Mouse (Mus musculus): ENCODE results near the gene Fam83f.

DNA sequence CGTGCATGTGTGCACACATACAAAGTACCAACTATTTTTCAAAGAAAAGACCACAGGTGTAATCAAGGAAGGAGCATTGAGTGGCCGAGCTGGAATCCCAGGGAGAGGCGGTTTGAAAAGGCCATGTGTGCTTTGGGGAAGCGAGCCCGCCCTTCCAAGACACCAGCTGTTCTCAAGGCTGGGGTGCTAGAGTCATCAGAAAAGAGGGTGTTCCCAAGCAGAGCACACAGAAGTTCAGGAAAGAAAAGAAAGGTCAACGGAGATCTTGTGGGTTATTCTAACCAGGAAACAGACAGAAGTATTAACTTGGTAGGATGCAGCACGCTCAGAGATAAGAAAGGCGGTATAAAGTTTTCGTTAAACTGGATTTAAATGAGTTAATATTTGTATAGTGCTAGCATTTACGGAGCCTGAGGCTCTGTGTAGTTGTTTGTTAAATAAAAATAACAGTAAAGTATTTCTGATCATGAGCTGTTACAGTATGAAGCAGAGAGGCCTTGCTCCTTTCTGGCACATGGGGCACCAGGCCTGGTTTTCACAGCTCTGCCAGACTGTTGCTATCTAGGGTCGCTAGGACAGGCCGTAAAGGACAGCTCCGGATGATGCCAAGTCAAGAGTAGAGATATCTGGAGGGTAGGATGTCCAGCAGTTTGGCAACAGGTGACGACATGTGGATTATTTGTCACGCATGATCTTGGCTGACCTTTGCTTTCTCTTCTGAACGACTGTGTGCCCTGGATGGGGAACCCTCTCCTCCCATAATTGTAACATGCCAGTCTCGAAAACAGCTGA, 26.4 kb upstream of the Fam83f start:
- TF ChIP-seq CTCF (IDR thresholded peaks at IDR 0.05; ENCODE audit: extremely low read depth, insufficient read depth, insufficient read length, insufficient replicate concordance) (no peak), POLR2A (IDR thresholded peaks at IDR 0.05; ENCODE audit: low read depth, low read length) (no peak)
